Mouse (Mus musculus): ENCODE measurements around the gene Defb20.
A peak's percentile ranks its signal among the peaks of the same experiment; 100 is the strongest.
"Not testable (repeated sequence)": the region's sequence is repeated elsewhere in the genome, so short reads cannot be mapped to it uniquely, and the experiment has no call there.

Defb20 gene

GRCm38 (mm10) chr2:152476763-152477162 lies at the start of gene Defb20:
Gene Defb20, plus strand, starts transcription at chr2:152477063.
- DNase-seq: no peak

GRCm38 (mm10) chr2:152427493-152427892 lies 49.4 kb upstream of the Defb20 start:
- peak; percentile 52 for DNase-seq

- DNase-seq: not testable (repeated sequence)
Observed at GRCm38 (mm10) chr2:152428481-152428880, 48.4 kb upstream of the Defb20 start.

GRCm38 (mm10) chr2:152436405-152436901 lies 40.4 kb upstream of the Defb20 start:
- no peak for DNase-seq

- peak; percentile 87 for DNase-seq
Observed at GRCm38 (mm10) chr2:152436983-152437860, 39.6 kb upstream of the Defb20 start.

GRCm38 (mm10) chr2:152438963-152439362 lies 37.9 kb upstream of the Defb20 start:
- no peak for DNase-seq

GRCm38 (mm10) chr2:152439833-152440232 lies 37.0 kb upstream of the Defb20 start:
- DNase-seq: no peak

GRCm38 (mm10) chr2:152442322-152442721 lies 34.5 kb upstream of the Defb20 start:
- no peak for DNase-seq

GRCm38 (mm10) chr2:152443281-152443680 lies 33.6 kb upstream of the Defb20 start:
- peak; percentile 65 for DNase-seq

- no peak for DNase-seq
Observed at GRCm38 (mm10) chr2:152446642-152447041, 30.2 kb upstream of the Defb20 start.

- DNase-seq: no peak
Observed at GRCm38 (mm10) chr2:152447461-152447860, 29.4 kb upstream of the Defb20 start.

- DNase-seq: peak; percentile 68
Observed at GRCm38 (mm10) chr2:152450241-152450640, 26.6 kb upstream of the Defb20 start.

GRCm38 (mm10) chr2:152452101-152452781 lies 24.6 kb upstream of the Defb20 start:
- DNase-seq: no peak

- DNase-seq: no peak
Observed at GRCm38 (mm10) chr2:152459241-152459640, 17.6 kb upstream of the Defb20 start.

- no peak for DNase-seq
Observed at GRCm38 (mm10) chr2:152464570-152465150, 12.2 kb upstream of the Defb20 start, which contains the start of gene Defb23. Gene Defb23, minus strand, starts transcription at chr2:152464620.

GRCm38 (mm10) chr2:152470973-152471372 lies 5.9 kb upstream of the Defb20 start:
- peak; percentile 38 for DNase-seq

- no peak for DNase-seq
Observed at GRCm38 (mm10) chr2:152472434-152472833, 4.4 kb upstream of the Defb20 start.

GRCm38 (mm10) chr2:152480881-152481280 lies 4.0 kb downstream of the Defb20 start:
- DNase-seq: no peak

GRCm38 (mm10) chr2:152481726-152482125 lies 4.9 kb downstream of the Defb20 start:
- no peak for DNase-seq

GRCm38 (mm10) chr2:152487024-152487423 lies 10.2 kb downstream of the Defb20 start:
- no peak for DNase-seq

- no peak for DNase-seq
Observed at GRCm38 (mm10) chr2:152490038-152490437, 13.2 kb downstream of the Defb20 start, which contains the start of gene Defb22. Gene Defb22, minus strand, starts transcription at chr2:152490138.

- no peak for DNase-seq
Observed at GRCm38 (mm10) chr2:152493151-152493550, 16.3 kb downstream of the Defb20 start.

- no peak for DNase-seq
Observed at GRCm38 (mm10) chr2:152498020-152498419, 21.2 kb downstream of the Defb20 start.
